Mouse (Mus musculus) adrenal gland, postnatal 0 days (tissue): ENCODE measurements around the gene Kctd4. TPM values are rescaled to one million over a fixed set of nuclear protein-coding genes. Genes with fewer than 3 reads are reported as not detected.

Source experiments
- polyA plus RNA-seq: library from polyadenylated mRNA; unstranded; fragments of >200 nt; fragmentation: Nextera tagmentation; extraction: Ambion mirVana; gene quantifications from 2 replicates; pipeline ENCODE4 v1.2.1, GENCODE M21; 2015

Gene Kctd4
- polyA plus RNA-seq, result 0.20 and 0.40 TPM in 2 replicates

GRCm38 (mm10) chr14:75954766-75955165, at the start of gene Kctd4:
Gene Kctd4, plus strand, starts transcription at chr14:75955009.

GRCm38 (mm10) chr14:76010102-76011061, 55.6 kb downstream of the Kctd4 start, which contains the start of gene Gtf2f2:
Gene Gtf2f2, minus strand, starts transcription at chr14:76010865.

Other genes with a start within 250 kb of the Kctd4 start
- gene Cog3, start 200.5 kb upstream of the Kctd4 start, polyA plus RNA-seq, result 10.8 and 14.7 TPM in 2 replicates
- 4.3 and 9.5 TPM in 2 replicates for gene Slc25a30, start 168.0 kb upstream of the Kctd4 start, polyA plus RNA-seq
- gene Tpt1, start 109.9 kb upstream of the Kctd4 start, polyA plus RNA-seq, result 1,358 and 1,698 TPM in 2 replicates
- 40.7 and 44.2 TPM in 2 replicates for gene Gtf2f2, start 55.9 kb downstream of the Kctd4 start, polyA plus RNA-seq
- gene Gpalpp1, start 155.8 kb downstream of the Kctd4 start, polyA plus RNA-seq, result 6.8 and 8.3 TPM in 2 replicates
- gene Nufip1, start 155.9 kb downstream of the Kctd4 start, polyA plus RNA-seq, result 9.7 and 11.9 TPM in 2 replicates